Mouse (Mus musculus) erythroblast, embryonic 14.5 days (primary cell): ENCODE data around the gene Akap2.

Experiments
- GATA1 ChIP-seq: IDR thresholded peaks from 2 replicates; pipeline ENCODE4 v1.6.1; 2012; ENCODE audit warnings: low read length, inconsistent platforms, mixed read lengths
- TAL1 ChIP-seq: IDR thresholded peaks from 3 replicates; pipeline ENCODE4 v1.6.1; 2012; ENCODE audit warnings: low read length, inconsistent platforms, mixed read lengths

DNA sequence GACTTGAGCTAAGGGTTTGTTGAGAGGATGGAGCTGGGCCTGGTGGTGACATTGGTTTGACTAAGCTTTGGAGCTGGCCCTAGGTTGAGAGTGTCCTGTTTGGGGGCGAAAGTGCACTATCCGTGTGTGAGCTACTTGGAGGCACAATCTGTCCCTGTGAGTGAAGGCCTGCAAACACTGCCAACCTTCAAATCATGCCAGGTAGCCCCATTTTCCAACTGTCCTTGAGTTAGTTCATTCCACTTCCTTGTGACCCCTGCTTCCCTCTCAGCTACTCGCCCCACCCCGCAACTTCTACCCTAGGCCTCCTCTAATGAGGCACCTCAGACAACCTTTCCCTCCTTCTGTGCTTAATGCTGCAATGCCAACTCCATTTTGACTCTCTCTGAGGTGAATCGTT lies 84.5 kb downstream of the Akap2 start:
- TF ChIP-seq GATA1 (no peak), TAL1 (no peak)
